11 mouse cellular contexts compared by ENCODE assay signal in genomic region chr10:13106909-13107624, GRCm38 (mm10). TPM values are rescaled to one million over a fixed set of nuclear protein-coding genes. Genes with fewer than 3 reads are reported as not detected.
DNase-seq lines count a peak whose midpoint lies in the region; ATAC-seq and TF ChIP-seq lines count a peak whose summit lies in the region.
"Had no signal": no experiment of that assay in that cellular context is flagged by ENCODE, and none has a peak within 500 bp of the region (broad histone marks: within the 10 kb centered on the region; RNA-seq: fewer than 3 reads in every experiment).

No protein-coding gene starts in this region.

- no peak overlapping the region for H3K4me3 ChIP-seq in heart, postnatal 0 days (ENCODE audit: low read depth, low read length)
- no peak overlapping the region for H3K4me3 ChIP-seq in heart, adult 2 months
- H3K4me3 ChIP-seq in neural tube, embryonic 11.5 days (ENCODE audit: low read depth, low read length): no peak overlapping the region
- H3K4me3 ChIP-seq in neural tube, embryonic 15.5 days (replicated peaks): no peak overlapping the region
- no peak overlapping the region for H3K4me3 ChIP-seq in forebrain, embryonic 14.5 days (ENCODE audit: low read depth, low read length)
- no peak overlapping the region for H3K4me3 ChIP-seq in stomach, embryonic 16.5 days (replicated peaks; ENCODE audit: low read length)

- DNase-seq in heart, postnatal 0 days (ENCODE audit: low spot score): no peak
- no peak for DNase-seq in heart, adult 2 months
- no peak for DNase-seq in neural tube, embryonic 11.5 days (ENCODE audit: low spot score)
- no peak for DNase-seq in forebrain, embryonic 14.5 days (ENCODE audit: low spot score)
- no peak for DNase-seq in frontal cortex, postnatal 25 days (ENCODE audit: low spot score in 2 of 2)
- DNase-seq: adrenal gland, postnatal 36 days; cerebellum, adult 11 months; thymus, postnatal 25 days had no signal

- no peak for TF ChIP-seq POLR2A in heart, adult 2 months (IDR thresholded peaks at IDR 0.05; ENCODE audit: insufficient read depth, low read depth, low read length)

- TF ChIP-seq EP300 in heart, postnatal 0 days (IDR thresholded peaks at IDR 0.05; ENCODE audit: low read depth): no peak
- TF ChIP-seq EP300 in heart, adult 2 months (IDR thresholded peaks at IDR 0.05; ENCODE audit: insufficient read depth, low read depth, low read length): no peak

- no peaks in the 10 kb centered on the region for H3K36me3 ChIP-seq in heart, postnatal 0 days (replicated peaks; ENCODE audit: control insufficient read depth, insufficient read depth, low read length)
- no peaks in the 10 kb centered on the region for H3K36me3 ChIP-seq in heart, adult 2 months (ENCODE audit: control insufficient read depth, insufficient read depth, low read length)
- H3K36me3 ChIP-seq in neural tube, embryonic 11.5 days (ENCODE audit: control insufficient read depth, insufficient read depth, low read length): no peaks in the 10 kb centered on the region
- no peaks in the 10 kb centered on the region for H3K36me3 ChIP-seq in neural tube, embryonic 15.5 days
- H3K36me3 ChIP-seq in forebrain, embryonic 14.5 days (ENCODE audit: control insufficient read depth, insufficient read depth, low read length): no peaks in the 10 kb centered on the region
- no peaks in the 10 kb centered on the region for H3K36me3 ChIP-seq in stomach, embryonic 16.5 days (ENCODE audit: control insufficient read depth, insufficient read depth, low read length)

- H3K9me3 ChIP-seq in heart, postnatal 0 days (replicated peaks; ENCODE audit: control insufficient read depth, low read length): no peaks in the 10 kb centered on the region
- H3K9me3 ChIP-seq in neural tube, embryonic 11.5 days (ENCODE audit: control insufficient read depth, low read length): no peaks in the 10 kb centered on the region
- no peaks in the 10 kb centered on the region for H3K9me3 ChIP-seq in neural tube, embryonic 15.5 days (replicated peaks)
- H3K9me3 ChIP-seq in forebrain, embryonic 14.5 days (replicated peaks; ENCODE audit: control insufficient read depth, low read length): no peaks in the 10 kb centered on the region
- no peaks in the 10 kb centered on the region for H3K9me3 ChIP-seq in stomach, embryonic 16.5 days (replicated peaks; ENCODE audit: control insufficient read depth, low read length)

- intact Hi-C loops in heart, adult 2 months (cut with DNase I): no loop called here

- no peaks in the 10 kb centered on the region for H3K27me3 ChIP-seq in heart, postnatal 0 days (ENCODE audit: control insufficient read depth, insufficient read depth, low read length)
- no peaks in the 10 kb centered on the region for H3K27me3 ChIP-seq in heart, adult 2 months (ENCODE audit: control insufficient read depth, insufficient read depth, low read length)
- no peaks in the 10 kb centered on the region for H3K27me3 ChIP-seq in neural tube, embryonic 11.5 days (ENCODE audit: control insufficient read depth, insufficient read depth, low read length)
- no peaks in the 10 kb centered on the region for H3K27me3 ChIP-seq in neural tube, embryonic 15.5 days (replicated peaks)
- no peaks in the 10 kb centered on the region for H3K27me3 ChIP-seq in forebrain, embryonic 14.5 days (replicated peaks; ENCODE audit: control insufficient read depth, insufficient read depth, low read length)
- H3K27me3 ChIP-seq in stomach, embryonic 16.5 days (ENCODE audit: control insufficient read depth, insufficient read depth, low read length): no peaks in the 10 kb centered on the region
- H3K27me3 ChIP-seq: CH12.LX had no signal

- H3K4me1 ChIP-seq in heart, postnatal 0 days (ENCODE audit: control insufficient read depth, insufficient read depth): peaks cover 20% of the 10 kb centered on the region
- H3K4me1 ChIP-seq in heart, adult 2 months (ENCODE audit: control insufficient read depth, insufficient read depth, low read length): peaks cover 2% of the 10 kb centered on the region
- H3K4me1 ChIP-seq in neural tube, embryonic 11.5 days (ENCODE audit: control insufficient read depth, insufficient read depth, low read length): peaks cover 17% of the 10 kb centered on the region
- H3K4me1 ChIP-seq in neural tube, embryonic 15.5 days: peaks cover 11% of the 10 kb centered on the region
- peaks cover 30% of the 10 kb centered on the region for H3K4me1 ChIP-seq in forebrain, embryonic 14.5 days (ENCODE audit: control insufficient read depth, insufficient read depth, low read length)
- H3K4me1 ChIP-seq in stomach, embryonic 16.5 days (ENCODE audit: control insufficient read depth, insufficient read depth, low read length): peaks cover 24% of the 10 kb centered on the region

- no peak for TF ChIP-seq CTCF in heart, postnatal 0 days (IDR thresholded peaks at IDR 0.05; ENCODE audit: low read depth)
- TF ChIP-seq CTCF in heart, adult 2 months (IDR thresholded peaks at IDR 0.05): no peak

- no peak overlapping the region for H3K9ac ChIP-seq in heart, postnatal 0 days (replicated peaks; ENCODE audit: low read depth, low read length)
- H3K9ac ChIP-seq in heart, adult 2 months (ENCODE audit: low read depth, low read length): no peak overlapping the region
- no peak overlapping the region for H3K9ac ChIP-seq in neural tube, embryonic 11.5 days (ENCODE audit: low read length)
- no peak overlapping the region for H3K9ac ChIP-seq in neural tube, embryonic 15.5 days (replicated peaks)
- H3K9ac ChIP-seq in forebrain, embryonic 14.5 days (ENCODE audit: low read length): no peak overlapping the region
- H3K9ac ChIP-seq in stomach, embryonic 16.5 days (ENCODE audit: low read length): no peak overlapping the region

- H3K79me2 ChIP-seq in heart, adult 2 months (replicated peaks; ENCODE audit: control insufficient read depth, insufficient read depth, low read length): no peaks in the 10 kb centered on the region

- 74% methylated on average over 9 of the region's 9 CpGs for WGBS in heart, postnatal 0 days
- 85% methylated on average over 9 of the region's 9 CpGs for WGBS in heart, adult 2 months
- 51% methylated on average over 9 of the region's 9 CpGs for WGBS in neural tube, embryonic 11.5 days
- WGBS in neural tube, embryonic 15.5 days: 42% methylated on average over 9 of the region's 9 CpGs
- 42% methylated on average over 9 of the region's 9 CpGs for WGBS in forebrain, embryonic 14.5 days
- WGBS in stomach, embryonic 16.5 days: 49% methylated on average over 9 of the region's 9 CpGs

- H3K4me2 ChIP-seq in heart, postnatal 0 days (ENCODE audit: low read depth, low read length): no peak overlapping the region
- no peak overlapping the region for H3K4me2 ChIP-seq in neural tube, embryonic 11.5 days (ENCODE audit: low read depth)
- no peak overlapping the region for H3K4me2 ChIP-seq in neural tube, embryonic 15.5 days
- no peak overlapping the region for H3K4me2 ChIP-seq in forebrain, embryonic 14.5 days (ENCODE audit: low read length)
- H3K4me2 ChIP-seq in stomach, embryonic 16.5 days (ENCODE audit: low read depth, low read length): no peak overlapping the region

- H3K27ac ChIP-seq in heart, postnatal 0 days (ENCODE audit: low read depth): peak overlapping the region; percentile 60
- H3K27ac ChIP-seq in heart, adult 2 months: no peak overlapping the region
- H3K27ac ChIP-seq in neural tube, embryonic 11.5 days (ENCODE audit: low read depth, low read length): peak overlapping the region; percentile 51
- H3K27ac ChIP-seq in neural tube, embryonic 15.5 days (replicated peaks): no peak overlapping the region
- peak overlapping the region; percentile 56; the same call in 1 of the 2 replicates for H3K27ac ChIP-seq in forebrain, embryonic 14.5 days (ENCODE audit: low read depth, low read length)
- H3K27ac ChIP-seq in stomach, embryonic 16.5 days (ENCODE audit: low read length): peak overlapping the region; percentile 68

- no peak for ATAC-seq in heart, postnatal 0 days (ENCODE audit: insufficient read depth, low read depth)
- no peak for ATAC-seq in neural tube, embryonic 11.5 days (ENCODE audit: insufficient read depth, low FRiP score, low TSS enrichment)
- no peak for ATAC-seq in neural tube, embryonic 15.5 days (ENCODE audit: low FRiP score)
- ATAC-seq in forebrain, embryonic 14.5 days: no peak
- no peak for ATAC-seq in stomach, embryonic 16.5 days (ENCODE audit: insufficient read depth, low FRiP score)

RNA-seq across cellular contexts. Expression of gene Plagl1, which starts 46.8 kb away (rescaled TPM):
- 560 and 720 TPM in 2 replicates for total RNA-seq in heart, postnatal 0 days (2014; rRNA removed; ENCODE audit: low replicate concordance)
- polyA plus RNA-seq in heart, postnatal 0 days (2015; fragmentation: Nextera tagmentation; extraction: Ambion mirVana): 63.9 and 66.0 TPM in 2 replicates
- total RNA-seq in heart, adult 2 months (2021): 1 to 10 TPM; 7.8 to 8.6 TPM
- 11.3 and 19.1 TPM in 2 replicates for polyA plus RNA-seq in heart, adult 2 months (2012; rRNA removed)
- 147 and 150 TPM in 2 replicates for polyA plus RNA-seq in neural tube, embryonic 11.5 days (2014; fragmentation: Nextera tagmentation; extraction: Ambion mirVana)
- 26.2 and 48.7 TPM in 2 replicates for polyA plus RNA-seq in neural tube, embryonic 15.5 days (2015; fragmentation: Nextera tagmentation; extraction: Ambion mirVana)
- polyA plus RNA-seq in forebrain, embryonic 14.5 days (2014; fragmentation: Nextera tagmentation; extraction: Ambion mirVana): 46.7 and 54.9 TPM in 2 replicates
- 259 and 283 TPM in 2 replicates for polyA plus RNA-seq in stomach, embryonic 16.5 days (2015; fragmentation: Nextera tagmentation; extraction: Ambion mirVana)

Comparison
In these comparisons a context has a peak if more than half of its experiments do, and no peak if none do; other contexts are left out.
1. H3K27ac ChIP-seq: peak in heart, postnatal 0 days (single experiment), neural tube, embryonic 11.5 days (single experiment), forebrain, embryonic 14.5 days (single experiment) and stomach, embryonic 16.5 days (single experiment); none in heart, adult 2 months (single experiment) and neural tube, embryonic 15.5 days (single experiment).